Mouse (Mus musculus): ENCODE measurements around the gene Dbi.

Dbi gene

DNA sequence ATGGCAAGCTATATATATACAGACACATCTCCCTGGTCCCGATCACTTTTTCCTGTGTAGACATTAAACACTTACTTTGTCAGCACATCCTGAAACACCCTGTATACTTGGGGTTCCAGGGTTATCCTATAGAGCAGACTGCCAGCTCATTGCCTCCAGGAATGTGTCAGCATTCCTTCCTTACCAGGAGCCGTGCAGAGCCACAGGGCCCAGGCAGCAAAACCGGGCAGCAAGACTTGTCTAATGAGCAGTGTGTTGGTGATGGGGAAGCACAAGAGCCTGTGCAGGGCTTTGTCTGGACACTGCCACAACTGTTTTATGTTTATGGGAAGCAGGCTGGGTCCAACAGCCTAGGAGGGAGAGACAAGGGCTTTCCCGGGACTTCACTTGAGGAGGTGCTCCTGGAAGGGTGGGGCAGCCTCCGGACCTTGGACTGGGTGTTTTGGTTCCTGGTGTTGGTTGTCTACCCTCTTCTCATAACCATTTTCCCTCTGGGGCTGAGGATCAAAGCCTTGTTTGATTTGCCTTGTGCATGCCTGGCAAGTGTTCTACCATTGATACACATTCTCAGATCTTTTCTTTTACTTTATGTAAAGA, 36.9 kb downstream of the Dbi start:
- no peak for DNase-seq (ENCODE audit: low read depth, low spot score)

DNA sequence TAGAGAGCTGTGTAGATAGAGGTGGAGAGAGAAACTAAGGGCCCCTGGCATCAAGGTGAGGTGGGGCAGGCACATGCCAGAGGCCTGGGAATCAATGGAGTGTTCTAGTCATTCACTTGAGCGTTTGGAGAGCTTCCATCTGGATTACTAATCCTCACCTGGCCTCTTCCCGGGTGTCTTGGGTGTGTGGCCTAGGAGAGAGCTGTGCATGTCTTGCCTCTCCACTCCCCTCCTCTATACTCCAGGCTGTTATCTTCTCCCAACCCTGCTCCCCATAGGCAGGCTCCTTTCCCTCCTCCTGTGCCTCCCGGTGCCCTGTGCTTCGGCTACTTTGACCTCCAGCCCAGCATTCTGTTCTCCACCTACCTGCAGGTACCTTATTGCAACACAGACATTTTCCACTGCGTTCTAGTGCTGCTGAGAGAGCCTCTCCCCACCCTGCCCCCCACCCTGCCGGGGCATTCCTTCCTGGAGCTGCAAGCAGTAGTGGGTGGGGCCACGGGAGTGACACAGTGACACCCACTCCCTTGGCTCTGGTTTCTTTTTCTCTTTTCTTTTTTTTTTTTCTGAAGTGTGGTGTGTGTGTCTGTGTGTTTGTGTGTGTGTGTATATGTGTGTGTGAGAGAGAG, 37.8 kb downstream of the Dbi start:
- DNase-seq (ENCODE audit: low read depth, low spot score): no peak

DNA sequence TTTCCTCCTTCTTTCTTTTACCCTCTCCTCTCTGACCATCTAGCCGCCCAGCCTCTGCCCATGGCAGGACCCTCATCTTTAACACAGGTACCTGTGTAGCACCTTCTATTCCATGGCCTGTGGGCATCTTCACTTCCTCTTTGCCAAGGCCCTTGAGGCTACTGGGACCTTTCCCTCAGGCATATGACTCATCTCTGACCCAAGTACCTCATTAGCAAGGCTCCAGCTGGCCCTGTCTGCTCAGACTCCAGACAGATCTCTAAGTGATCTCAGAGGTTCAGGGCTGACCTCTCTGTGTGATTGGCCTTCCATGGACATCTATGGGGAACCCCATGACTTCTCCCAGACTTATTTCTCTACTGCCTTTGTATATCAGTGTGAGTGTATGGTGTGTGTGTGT, 40.2 kb downstream of the Dbi start:
- DNase-seq (ENCODE audit: low read depth, low spot score): no peak

DNA sequence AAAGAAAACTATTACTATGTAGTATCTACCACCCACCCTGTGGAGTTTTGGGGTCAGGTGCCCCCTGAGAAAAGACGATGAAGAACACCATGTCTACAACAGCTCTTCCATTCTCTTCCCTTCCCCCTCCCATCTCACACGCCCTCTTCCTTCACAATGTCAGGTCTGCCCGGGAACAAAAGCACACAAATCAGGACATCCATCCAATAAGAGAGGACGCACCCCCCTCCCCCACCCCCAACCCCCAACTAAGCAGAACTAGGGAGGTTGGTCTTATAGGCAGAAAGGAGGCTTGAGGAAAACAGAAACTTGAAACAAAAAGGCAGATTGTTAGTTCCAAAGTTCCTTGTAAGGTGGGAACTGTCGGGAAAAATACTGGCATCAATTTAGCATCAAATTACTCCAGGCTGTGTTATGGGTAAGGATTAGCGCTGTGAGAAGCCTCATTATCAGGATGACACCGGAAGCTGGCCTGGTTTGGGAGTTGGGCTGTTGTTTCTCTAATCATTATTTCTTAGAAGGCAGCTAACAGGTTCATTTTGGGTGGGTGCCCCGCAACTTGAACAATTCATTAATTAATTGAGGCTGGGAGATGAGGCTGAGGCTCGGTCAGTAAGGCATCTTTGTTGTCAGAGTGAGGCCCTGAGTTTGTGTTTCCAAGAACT, 43.0 kb downstream of the Dbi start:
- no peak for DNase-seq (ENCODE audit: low read depth, low spot score)

DNA sequence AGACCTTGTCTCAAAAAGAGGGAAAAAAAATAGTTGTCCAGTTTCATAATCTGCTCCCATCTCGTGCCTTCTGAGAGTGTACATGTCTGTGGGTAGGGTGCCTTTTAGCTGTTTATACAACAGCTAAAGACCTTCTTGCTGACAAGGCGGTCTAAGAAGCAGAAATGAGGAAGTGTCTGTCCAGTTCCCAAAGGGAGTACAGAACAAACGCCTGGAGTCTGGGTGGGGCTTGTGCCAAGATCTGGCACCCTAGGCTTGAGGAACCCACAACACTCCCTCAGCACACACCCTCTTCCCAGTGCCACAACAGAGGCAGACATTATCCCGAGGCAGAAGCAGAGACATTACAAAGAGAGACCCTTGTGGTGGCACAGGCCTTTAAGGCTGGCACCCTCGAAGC, 45.4 kb downstream of the Dbi start:
- no peak for DNase-seq (ENCODE audit: low read depth, low spot score)

DNA sequence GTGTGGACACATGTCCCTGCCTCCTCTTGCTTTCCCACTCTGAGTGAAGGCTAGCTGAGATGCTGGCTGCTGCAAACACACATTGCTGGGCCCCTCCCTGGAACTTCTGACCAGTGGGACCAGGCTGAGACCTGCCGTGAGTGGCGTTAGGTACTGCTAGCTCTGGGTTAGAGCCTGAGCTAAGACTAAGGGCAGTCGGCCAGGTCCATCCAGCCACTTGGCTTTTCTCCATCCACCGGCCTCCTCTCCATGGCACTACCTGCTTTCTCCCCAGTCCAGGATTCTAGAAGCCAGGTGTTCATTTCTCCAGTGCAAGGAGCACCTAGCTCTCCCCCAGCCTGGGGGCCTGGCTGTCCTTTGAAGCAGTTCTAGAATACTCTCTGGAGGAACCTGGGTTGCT, 45.9 kb downstream of the Dbi start:
- DNase-seq (ENCODE audit: low read depth, low spot score): no peak

DNA sequence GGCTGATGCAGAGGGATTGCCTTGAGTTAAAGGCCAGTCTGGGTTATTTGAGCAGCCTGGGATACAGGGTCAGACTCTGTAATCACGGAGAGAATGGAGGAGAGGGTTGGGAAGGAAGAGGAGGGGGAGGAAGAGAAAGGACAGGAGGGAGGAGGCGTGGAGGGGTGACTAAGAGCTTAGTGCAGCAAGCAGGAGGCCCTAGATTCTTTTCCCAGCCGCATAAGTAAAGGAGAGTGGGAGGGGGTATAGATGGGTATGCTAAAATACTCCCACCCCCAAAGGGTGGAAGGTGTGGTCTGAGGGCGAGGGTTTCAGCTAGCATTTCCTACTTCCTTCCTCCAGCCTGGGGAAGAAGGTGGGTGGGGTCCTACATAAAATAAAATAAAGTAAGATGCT, 46.6 kb downstream of the Dbi start:
- no peak for DNase-seq (ENCODE audit: low read depth, low spot score)

DNA sequence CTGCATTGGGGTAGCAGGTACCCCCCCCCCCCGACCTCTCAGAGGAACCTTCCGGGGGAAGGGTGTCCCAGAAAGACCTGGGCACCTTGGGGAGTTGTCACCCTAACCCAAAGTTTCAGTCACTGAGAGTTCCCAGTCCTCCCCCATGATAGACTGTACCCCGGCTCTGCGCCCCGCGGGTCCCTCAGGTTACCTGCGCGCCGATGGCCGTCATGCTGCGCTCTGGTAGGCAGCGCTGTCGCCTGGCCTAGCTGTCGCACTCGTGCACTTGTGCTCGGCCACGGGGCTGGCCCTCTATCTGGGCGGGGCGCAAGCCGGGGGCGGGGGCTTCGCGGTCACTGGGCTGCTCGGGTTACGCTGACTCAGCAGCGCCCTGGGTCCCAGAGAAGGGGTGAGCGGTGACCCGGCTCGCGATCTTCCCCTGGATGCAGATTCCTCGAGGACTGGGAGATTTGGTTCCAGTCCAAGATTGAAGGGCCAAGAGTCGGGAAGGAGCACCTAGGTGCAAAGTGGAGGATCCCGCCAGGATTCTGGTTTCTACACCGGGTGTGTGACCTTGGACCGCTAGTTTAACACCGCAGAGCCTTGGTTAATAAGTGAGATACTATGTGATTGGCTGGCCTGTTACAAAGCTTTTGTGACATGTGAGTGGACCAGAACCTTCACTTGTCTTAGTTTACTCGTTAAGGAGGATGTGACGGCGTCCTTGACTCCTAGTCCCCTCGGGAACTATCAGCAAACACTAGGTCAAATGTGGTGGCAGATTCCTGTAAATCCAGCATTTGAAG, 47.2 kb downstream of the Dbi start, which contains the start of gene Tmem37:
Tmem37 (minus strand) TSS at position 556 of the 788 bp plus-strand sequence.
- DNase-seq (ENCODE audit: low read depth, low spot score): no peak

DNA sequence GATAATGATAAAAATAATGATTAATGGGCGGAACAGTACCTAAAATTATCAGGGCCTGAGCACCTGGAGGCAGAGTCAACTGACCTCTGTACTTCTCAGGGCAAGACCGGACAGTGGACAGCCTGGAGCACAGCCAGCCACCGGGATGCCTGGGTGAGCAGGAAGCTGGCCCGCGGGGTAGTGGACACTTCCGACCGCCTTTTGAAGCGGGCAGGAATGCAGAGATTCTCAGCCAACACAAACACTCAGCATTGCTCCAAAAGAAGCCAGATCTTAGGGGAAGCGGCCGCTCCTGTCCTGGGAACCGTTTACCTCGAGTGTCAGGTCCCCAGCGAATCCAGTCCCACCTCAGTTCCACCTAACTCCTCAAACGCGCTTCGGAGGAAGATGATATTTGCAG, 48.0 kb downstream of the Dbi start:
- DNase-seq (ENCODE audit: low read depth, low spot score): no peak

DNA sequence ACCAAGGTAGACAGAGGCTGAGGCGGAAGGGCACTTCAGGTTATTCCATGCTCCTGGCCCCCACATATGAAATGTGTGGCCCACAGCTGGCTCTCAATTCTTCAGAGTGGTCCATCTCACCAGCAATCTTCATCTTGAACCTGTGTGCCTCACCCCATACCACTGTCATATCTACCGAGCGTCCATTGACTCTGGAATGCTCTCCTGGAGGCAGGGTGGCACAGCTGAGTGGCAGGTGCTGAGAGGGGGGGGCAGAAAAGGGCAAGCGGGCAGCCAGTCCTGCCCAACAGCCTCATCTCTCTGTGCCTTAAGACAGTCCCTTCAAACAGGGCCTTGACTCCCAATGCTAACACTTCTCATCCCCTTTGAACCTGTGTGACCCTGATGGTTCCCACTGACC, 49.7 kb downstream of the Dbi start:
- no peak for DNase-seq (ENCODE audit: low read depth, low spot score)

DNA sequence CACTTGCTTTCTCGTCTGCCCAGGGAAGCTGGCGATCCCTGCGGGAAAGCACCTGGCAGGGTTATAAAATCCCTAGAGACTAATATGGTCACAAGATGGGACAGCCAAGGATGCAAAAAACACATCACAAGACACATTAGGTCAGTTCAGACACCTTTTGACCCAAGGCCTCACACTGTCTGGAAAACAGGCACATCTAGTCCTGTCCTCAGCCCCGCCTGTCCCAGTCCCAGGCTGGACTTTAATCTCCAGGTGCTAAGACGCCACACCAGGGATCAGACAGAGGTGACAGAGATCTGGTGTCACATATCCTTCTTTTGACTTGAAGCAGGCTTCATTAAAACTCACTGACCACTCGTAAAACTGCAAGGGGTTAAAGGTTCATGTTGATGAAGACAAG, 50.7 kb downstream of the Dbi start:
- DNase-seq (ENCODE audit: low read depth, low spot score): no peak

DNA sequence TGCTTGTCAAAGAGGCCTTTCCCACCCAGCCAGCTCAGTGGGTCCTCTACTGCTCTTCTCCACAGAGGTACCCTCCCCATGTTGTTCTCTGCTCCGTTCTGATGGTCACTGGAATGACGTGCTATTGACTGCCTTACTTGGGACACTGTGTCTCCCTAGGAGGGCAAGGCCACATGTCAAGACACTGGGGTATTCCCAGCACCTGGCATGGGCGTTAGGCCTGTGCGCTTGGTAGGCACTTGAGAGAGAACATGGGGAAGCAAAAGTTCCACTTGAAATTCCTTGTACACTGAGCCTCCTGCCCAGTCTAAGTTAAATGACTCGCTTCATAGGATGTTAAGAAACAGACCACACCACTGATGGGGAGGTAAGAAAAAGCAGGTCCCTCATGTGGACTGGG, 51.8 kb downstream of the Dbi start:
- no peak for DNase-seq (ENCODE audit: low read depth, low spot score)

DNA sequence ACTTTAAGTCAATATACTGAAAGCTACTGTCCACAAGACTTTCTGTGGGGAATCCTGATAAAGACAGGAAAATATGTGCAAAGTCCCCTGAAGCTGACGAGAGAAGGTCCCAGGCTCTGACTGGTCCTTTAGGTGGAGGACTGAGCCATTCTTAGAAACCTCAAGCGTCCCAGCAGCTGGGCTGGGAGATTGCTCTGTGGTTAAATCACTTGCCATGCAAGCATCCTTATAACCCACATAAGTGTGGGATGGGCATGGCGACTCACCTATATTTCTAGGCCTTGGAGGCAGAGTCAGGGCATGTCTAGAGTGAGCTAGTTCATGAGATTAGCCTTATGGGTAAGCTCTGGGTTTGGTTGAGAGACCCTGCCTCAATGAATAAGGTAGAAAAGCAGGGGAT, 54.3 kb downstream of the Dbi start:
- no peak for DNase-seq (ENCODE audit: low read depth, low spot score)

DNA sequence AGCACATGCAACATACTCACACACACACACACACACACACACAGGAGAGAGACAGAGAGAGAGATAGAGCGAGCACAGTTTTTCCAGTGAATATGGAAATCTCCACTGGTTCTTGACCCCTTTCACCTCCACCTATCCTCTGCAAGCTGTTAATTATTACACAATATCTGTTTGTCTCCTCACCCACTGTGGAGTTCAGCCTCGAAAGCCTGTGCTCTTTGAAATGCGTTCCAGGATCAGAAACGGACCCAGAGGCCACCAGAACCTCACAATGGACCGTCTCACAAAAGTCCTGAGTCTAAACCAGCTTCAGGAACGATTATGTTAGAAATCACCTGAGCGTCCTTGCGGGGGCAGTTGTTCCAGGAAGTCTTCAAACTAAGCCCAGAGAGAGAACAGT, 54.7 kb downstream of the Dbi start:
- DNase-seq (ENCODE audit: low read depth, low spot score): no peak

DNA sequence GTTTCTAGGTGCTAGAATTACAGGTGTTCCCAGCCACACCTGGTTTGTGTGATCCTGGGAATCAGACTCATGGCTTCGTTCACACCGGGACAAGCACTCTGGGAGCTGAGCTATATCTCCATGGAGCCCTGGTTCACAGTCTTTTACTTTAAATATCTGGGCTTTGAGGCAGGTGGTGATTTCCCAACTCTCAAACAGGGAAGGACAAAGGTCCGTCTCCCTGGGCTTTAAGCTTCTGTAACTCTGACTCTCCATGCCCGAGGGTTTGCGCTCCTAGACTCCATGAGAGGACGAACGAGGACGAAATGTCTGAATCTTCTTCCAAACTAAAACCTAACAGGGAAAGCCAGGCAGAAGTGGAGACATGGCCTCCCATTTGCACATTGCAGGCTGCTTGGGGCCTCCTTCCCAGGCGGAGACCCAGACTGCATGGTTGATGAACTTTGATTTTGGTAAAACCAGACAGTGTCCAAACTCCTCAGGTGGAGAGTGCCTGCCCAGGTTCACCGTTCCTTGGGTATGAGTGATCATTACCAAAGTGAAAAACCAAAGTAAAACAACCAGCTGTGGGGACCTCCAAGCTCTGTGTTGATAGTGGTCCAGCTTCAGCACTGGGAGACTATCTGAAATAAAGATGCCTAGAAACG, 56.7 kb downstream of the Dbi start:
- DNase-seq (ENCODE audit: low read depth, low spot score): no peak

All from retina, adult 2 months (tissue).